Mouse (Mus musculus) ES-Bruce4 (cell line): ENCODE data around the gene Mtfr1l. TPM values are rescaled to one million over a fixed set of nuclear protein-coding genes. Genes with fewer than 3 reads are reported as not detected.
"Not testable (repeated sequence)": the region's sequence is repeated elsewhere in the genome, so short reads cannot be mapped to it uniquely, and the experiment has no call there.

Experiments
- H3K27ac ChIP-seq: 2 replicates; pipeline ENCODE4 v1.5.1; 2012; ENCODE audit warnings: low read length, inconsistent platforms; ENCODE audit not compliant: insufficient read depth
- H3K27me3 ChIP-seq: 2 replicates; pipeline ENCODE4 v1.6.1; 2012; ENCODE audit warnings: mild to moderate bottlenecking, low read length, inconsistent platforms; ENCODE audit not compliant: control insufficient read depth, poor library complexity, insufficient read depth, severe bottlenecking
- H3K36me3 ChIP-seq: 2 replicates; pipeline ENCODE4 v1.6.1; 2012; ENCODE audit warnings: inconsistent platforms, mild to moderate bottlenecking, low read length, moderate library complexity; ENCODE audit not compliant: control insufficient read depth, poor library complexity, insufficient read depth, severe bottlenecking
- H3K4me1 ChIP-seq: one replicate; pipeline ENCODE4 v1.8.1; 2011; ENCODE audit warnings: low read length; ENCODE audit not compliant: control insufficient read depth, insufficient read depth
- H3K4me3 ChIP-seq: 2 replicates; pipeline ENCODE4 v1.5.1; 2011; ENCODE audit warnings: low read depth, mild to moderate bottlenecking, low read length
- H3K9ac ChIP-seq: 2 replicates; pipeline ENCODE4 v1.6.1; 2012; ENCODE audit warnings: low read depth, mild to moderate bottlenecking, inconsistent platforms; ENCODE audit not compliant: poor library complexity, severe bottlenecking
- H3K9me3 ChIP-seq: replicated peaks from 2 replicates; pipeline ENCODE4 v1.6.1; 2012; ENCODE audit warnings: mild to moderate bottlenecking, low read length, inconsistent platforms; ENCODE audit not compliant: control insufficient read depth, poor library complexity, insufficient read depth, severe bottlenecking
- CTCF ChIP-seq: IDR thresholded peaks from one replicate; pipeline ENCODE4 v1.8.1; 2011; ENCODE audit warnings: low read depth, low read length
- EP300 ChIP-seq: IDR thresholded peaks from 2 replicates; pipeline ENCODE4 v1.6.1; 2011; ENCODE audit warnings: low read depth, low read length; ENCODE audit not compliant: insufficient read depth
- POLR2A ChIP-seq: IDR thresholded peaks from one replicate; pipeline ENCODE4 v1.8.1; 2011; ENCODE audit warnings: low read length; ENCODE audit not compliant: insufficient read depth
- polyA plus RNA-seq: library from polyadenylated mRNA; stranded (reverse); fragments of >200 nt; gene quantifications from 2 replicates; pipeline ENCODE4 v1.2.4, GENCODE M21; 2011; ENCODE audit warnings: low read depth; ENCODE audit not compliant: missing spikeins, insufficient read depth, insufficient read length

Gene Mtfr1l
- polyA plus RNA-seq, 1 experiment = 51.9 TPM

- no peak overlapping the region for H3K27ac ChIP-seq
- TF ChIP-seq CTCF = no peak
- TF ChIP-seq POLR2A = no peak
- TF ChIP-seq EP300 = no peak
Observed at GRCm38 (mm10) chr4:134497223-134497622, 38.0 kb downstream of the Mtfr1l start.

GRCm38 (mm10) chr4:134496595-134497210 lies 38.5 kb downstream of the Mtfr1l start, which contains the start of gene Paqr7:
TSS of gene Paqr7 (plus strand) at chr4:134496697.
- TF ChIP-seq POLR2A (no peak), EP300 (no peak), CTCF (no peak)
- no peak within 1 kb of the TSS for H3K27ac ChIP-seq
- H3K4me1 ChIP-seq = peaks cover 3% of the 10 kb centered on the region
- no peaks in the 10 kb centered on the region for H3K36me3 ChIP-seq
- H3K27me3 ChIP-seq = no peaks in the 10 kb centered on the region
- no peaks in the 10 kb centered on the region for H3K9me3 ChIP-seq
- H3K9ac ChIP-seq = 0 out of 2 replicates have a peak within 1 kb of the TSS, but pooled peaks have one; percentile 12
- H3K4me3 ChIP-seq = peak within 1 kb of the TSS; percentile 27; the same call in 1 of the 2 replicates

More at GRCm38 (mm10) chr4:134497223-134497622, 38.0 kb downstream of the Mtfr1l start:
- no peaks in the 10 kb centered on the region for H3K36me3 ChIP-seq
- peaks cover 3% of the 10 kb centered on the region for H3K4me1 ChIP-seq
- H3K9ac ChIP-seq = 0 out of 2 replicates have a peak overlapping the region, but pooled peaks have one; percentile 12
- peak overlapping the region; percentile 27; the same call in 1 of the 2 replicates for H3K4me3 ChIP-seq
- H3K27me3 ChIP-seq = no peaks in the 10 kb centered on the region
- H3K9me3 ChIP-seq = no peaks in the 10 kb centered on the region

GRCm38 (mm10) chr4:134495546-134495923 lies 39.7 kb downstream of the Mtfr1l start:
- Histone ChIP-seq H3K36me3 (no peaks in the 10 kb centered on the region), H3K27me3 (no peaks in the 10 kb centered on the region), H3K27ac (no peak overlapping the region), H3K9ac (no peak overlapping the region), H3K4me1 (peaks cover 3% of the 10 kb centered on the region), H3K4me3 (no peak overlapping the region), H3K9me3 (no peaks in the 10 kb centered on the region)
- TF ChIP-seq EP300 (no peak), CTCF (no peak), POLR2A (no peak)

GRCm38 (mm10) chr4:134494780-134495545 lies 40.2 kb downstream of the Mtfr1l start:
- Histone ChIP-seq H3K27me3 (no peaks in the 10 kb centered on the region), H3K36me3 (no peaks in the 10 kb centered on the region), H3K4me1 (peaks cover 3% of the 10 kb centered on the region), H3K4me3 (no peak overlapping the region), H3K9ac (no peak overlapping the region), H3K27ac (no peak overlapping the region), H3K9me3 (no peaks in the 10 kb centered on the region)
- TF ChIP-seq POLR2A (no peak), EP300 (no peak), CTCF (no peak)

- H3K4me1 ChIP-seq, H3K27me3 ChIP-seq, H3K4me3 ChIP-seq, H3K27ac ChIP-seq, H3K36me3 ChIP-seq, H3K9ac ChIP-seq, H3K9me3 ChIP-seq: not testable (repeated sequence)
Observed at GRCm38 (mm10) chr4:134494161-134494560, 41.0 kb downstream of the Mtfr1l start.

- Histone ChIP-seq H3K36me3 (no peaks in the 10 kb centered on the region), H3K27me3 (no peaks in the 10 kb centered on the region), H3K27ac (no peak overlapping the region), H3K4me1 (peaks cover 3% of the 10 kb centered on the region), H3K9me3 (no peaks in the 10 kb centered on the region), H3K9ac (no peak overlapping the region), H3K4me3 (no peak overlapping the region)
- no peak for TF ChIP-seq POLR2A
- no peak for TF ChIP-seq CTCF
- TF ChIP-seq EP300 = no peak
Observed at GRCm38 (mm10) chr4:134491716-134492115, 43.5 kb downstream of the Mtfr1l start.
